8 mouse cellular contexts compared by ENCODE assay signal in genomic region chr13:48625433-48626184, GRCm38 (mm10). TPM values are rescaled to one million over a fixed set of nuclear protein-coding genes. Genes with fewer than 3 reads are reported as not detected.
A peak's percentile ranks its signal among the peaks of the same experiment; 100 is the strongest.
DNase-seq lines count a peak whose midpoint lies in the region; ATAC-seq and TF ChIP-seq lines count a peak whose summit lies in the region.

Gene Ptpdc1, minus strand, starts transcription at chr13:48625664.

- peaks cover 24% of the 10 kb centered on the region for H3K27me3 ChIP-seq in forebrain, embryonic 10.5 days (ENCODE audit: poor library complexity, severe bottlenecking)
- H3K27me3 ChIP-seq in heart, embryonic 14.5 days (ENCODE audit: control insufficient read depth, insufficient read depth, low read length): no peaks in the 10 kb centered on the region
- peaks cover 20% of the 10 kb centered on the region for H3K27me3 ChIP-seq in liver, embryonic 11.5 days (replicated peaks; ENCODE audit: control insufficient read depth, insufficient read depth, low read length)
- no peaks in the 10 kb centered on the region for H3K27me3 ChIP-seq in myocyte (ENCODE audit: control insufficient read depth, insufficient read depth, insufficient read length)

- WGBS in forebrain, embryonic 10.5 days: 3% methylated on average over 76 of the region's 76 CpGs
- WGBS in heart, embryonic 14.5 days: 2% methylated on average over 76 of the region's 76 CpGs
- WGBS in liver, embryonic 11.5 days: 4% methylated on average over 76 of the region's 76 CpGs

- DNase-seq in CD8-positive naive resting alpha-beta T cell, adult 2 months (ENCODE audit: low read depth in 2 of 2, low spot score in 2 of 2): peak; percentile 95 to 97
- peak; percentile 75 for DNase-seq in c-Kit-positive CD71-positive TER-119-negative erythroid progenitor cells, embryonic 14.5 days (ENCODE audit: low read depth)
- peak; percentile 94 for DNase-seq in forebrain, embryonic 10.5 days (ENCODE audit: extremely low spot score, low spot score)
- peak; percentile 99 for DNase-seq in kidney, postnatal 10 days
- peak; percentile 91 for DNase-seq in liver, embryonic 11.5 days (ENCODE audit: low spot score)
- peak; percentile 93 to 97 for DNase-seq in spleen, postnatal 4 days (ENCODE audit: low spot score in 2 of 2)

- ATAC-seq in heart, embryonic 14.5 days (ENCODE audit: insufficient number of reproducible peaks, insufficient read depth, low FRiP score, low read depth): peak; percentile 99
- peak; percentile 98 for ATAC-seq in liver, embryonic 11.5 days (replicated peaks; ENCODE audit: low FRiP score)

- no peaks in the 10 kb centered on the region for H3K36me3 ChIP-seq in forebrain, embryonic 10.5 days (replicated peaks)
- H3K36me3 ChIP-seq in heart, embryonic 14.5 days (ENCODE audit: control insufficient read depth, insufficient read depth, low read length): no peaks in the 10 kb centered on the region
- H3K36me3 ChIP-seq in liver, embryonic 11.5 days (ENCODE audit: control insufficient read depth, insufficient read depth, low read length): no peaks in the 10 kb centered on the region
- no peaks in the 10 kb centered on the region for H3K36me3 ChIP-seq in myocyte (ENCODE audit: control insufficient read depth, insufficient read depth)

- peak within 1 kb of the TSS; percentile 91 for H3K27ac ChIP-seq in forebrain, embryonic 10.5 days
- H3K27ac ChIP-seq in heart, embryonic 14.5 days (replicated peaks in 1 of 2; ENCODE audit: control insufficient read depth in 1 of 2, insufficient read depth in 1 of 2, low read depth in 2 of 2, low read length in 2 of 2): peak within 1 kb of the TSS; percentile 51 to 71; a peak in 3 of 4 replicates
- peak within 1 kb of the TSS; percentile 58 for H3K27ac ChIP-seq in liver, embryonic 11.5 days (ENCODE audit: low read depth, low read length)

- H3K4me3 ChIP-seq in forebrain, embryonic 10.5 days: peak within 1 kb of the TSS; percentile 77
- peak within 1 kb of the TSS; percentile 74 to 81 for H3K4me3 ChIP-seq in heart, embryonic 14.5 days (ENCODE audit: control insufficient read depth in 1 of 2, insufficient read depth in 1 of 2, low read depth in 1 of 2, low read length in 2 of 2)
- H3K4me3 ChIP-seq in liver, embryonic 11.5 days (ENCODE audit: low read depth, low read length): peak within 1 kb of the TSS; percentile 63
- H3K4me3 ChIP-seq in myocyte: peak within 1 kb of the TSS; percentile 35

- H3ac ChIP-seq in myocyte (ENCODE audit: control insufficient read depth, insufficient read length): peak within 1 kb of the TSS; percentile 52

- H3K79me2 ChIP-seq in myocyte (ENCODE audit: control insufficient read depth, insufficient read depth): no peaks in the 10 kb centered on the region

- H3K4me1 ChIP-seq in forebrain, embryonic 10.5 days: peaks cover 18% of the 10 kb centered on the region
- H3K4me1 ChIP-seq in heart, embryonic 14.5 days (ENCODE audit: control insufficient read depth in 2 of 2, insufficient read depth in 2 of 2, low read length in 2 of 2): peaks cover 2% of the 10 kb centered on the region in 2 experiments; a peak in 2 of 4 replicates
- peaks cover 3% of the 10 kb centered on the region; the same call in 1 of the 2 replicates for H3K4me1 ChIP-seq in liver, embryonic 11.5 days (replicated peaks; ENCODE audit: control insufficient read depth, insufficient read depth, low read length)

- H3K9me3 ChIP-seq in forebrain, embryonic 10.5 days: no peaks in the 10 kb centered on the region
- no peaks in the 10 kb centered on the region for H3K9me3 ChIP-seq in heart, embryonic 14.5 days (ENCODE audit: control insufficient read depth, low read length)
- H3K9me3 ChIP-seq in liver, embryonic 11.5 days (ENCODE audit: control insufficient read depth, low read length): no peaks in the 10 kb centered on the region

- TF ChIP-seq POLR2A in myocyte (IDR thresholded peaks at IDR 0.05; ENCODE audit: insufficient read length, low read depth): peak; percentile 72

- peak within 1 kb of the TSS; percentile 87 for H3K9ac ChIP-seq in heart, embryonic 14.5 days (ENCODE audit: low read length)
- H3K9ac ChIP-seq in liver, embryonic 11.5 days (ENCODE audit: low read depth, low read length): peak within 1 kb of the TSS; percentile 63

- H3K4me2 ChIP-seq in heart, embryonic 14.5 days (ENCODE audit: low read length): peak within 1 kb of the TSS; percentile 87
- peak within 1 kb of the TSS; percentile 81 for H3K4me2 ChIP-seq in liver, embryonic 11.5 days
- H3K4me2 ChIP-seq in myocyte (ENCODE audit: low read depth): peak within 1 kb of the TSS; percentile 86

TF ChIP-seq in myocyte, 11 proteins besides CTCF, POLR2A, EP300 and RAD21:
- TF ChIP-seq SRF (IDR thresholded peaks at IDR 0.05; ENCODE audit: control insufficient read depth, insufficient read length, low read depth): peak; percentile 27
- peak; percentile 88 for TF ChIP-seq USF1 (IDR thresholded peaks at IDR 0.05; ENCODE audit: low read depth)
- no peak for TF ChIP-seq TCF12 (IDR thresholded peaks at IDR 0.05; ENCODE audit: insufficient read depth, poor library complexity, severe bottlenecking)
- TF ChIP-seq MAX (IDR thresholded peaks at IDR 0.05; ENCODE audit: low read depth): no peak
- no peak for TF ChIP-seq TCF3 (IDR thresholded peaks at IDR 0.05; ENCODE audit: insufficient read length, low read depth)
- no peak for TF ChIP-seq REST (IDR thresholded peaks at IDR 0.05; ENCODE audit: insufficient read depth, insufficient read length)
- peak; percentile 1 for TF ChIP-seq E2F4 (IDR thresholded peaks at IDR 0.05; ENCODE audit: insufficient read depth)
- TF ChIP-seq MYOD1 (IDR thresholded peaks at IDR 0.05; ENCODE audit: control insufficient read depth in 1 of 3, insufficient read length in 2 of 3, low read depth in 2 of 3): no peak
- no peak for TF ChIP-seq CEBPB (IDR thresholded peaks at IDR 0.05; ENCODE audit: insufficient read depth, poor library complexity, severe bottlenecking)
- TF ChIP-seq MYOG (IDR thresholded peaks at IDR 0.05; ENCODE audit: control insufficient read depth in 1 of 3, insufficient read depth in 1 of 3, insufficient read length in 2 of 3, low read depth in 2 of 3): no peak
- TF ChIP-seq POLR2AphosphoS2 (IDR thresholded peaks at IDR 0.05; ENCODE audit: insufficient read length, low read depth): peak; percentile 14

RNA-seq across cellular contexts. Expression of gene Ptpdc1, which starts in this region (rescaled TPM):
- polyA plus RNA-seq in forebrain, embryonic 10.5 days (2016; fragmentation: Nextera tagmentation; extraction: Ambion mirVana): 7.1 and 8.2 TPM in 2 replicates
- 7.1 and 8.6 TPM in 2 replicates for polyA plus RNA-seq in heart, embryonic 14.5 days (2014; fragmentation: Nextera tagmentation; extraction: Ambion mirVana)
- 3.4 and 3.8 TPM in 2 replicates for polyA plus RNA-seq in liver, embryonic 11.5 days (2014; fragmentation: Nextera tagmentation; extraction: Ambion mirVana)
- polyA plus RNA-seq in myocyte (2012; fragmentation: generic; extraction: Trizol): 4.4 TPM

Comparison
In these comparisons a context has a peak if more than half of its experiments do, and no peak if none do; other contexts are left out.
1. Peak in every context shown above with its lines: DNase-seq, ATAC-seq, H3K4me3 ChIP-seq and H3K27ac ChIP-seq.